Mouse (Mus musculus) cortical plate, adult 2 months (tissue): Measurements from ENCODE around the gene Adpgk.

Experiments
- CTCF ChIP-seq: fragments of 200-500 bp; IDR thresholded peaks from 2 replicates; pipeline ENCODE4 v1.5.1; 2011; ENCODE audit warnings: mild to moderate bottlenecking, control low read depth, low read length; ENCODE audit not compliant: insufficient read depth; ENCODE audit errors: extremely low read depth
- POLR2A ChIP-seq: fragments of 200-500 bp; IDR thresholded peaks from 2 replicates; pipeline ENCODE4 v1.6.1; 2011; ENCODE audit warnings: mild to moderate bottlenecking, low read length, control low read depth; ENCODE audit not compliant: insufficient read depth; ENCODE audit errors: extremely low read depth

- TF ChIP-seq CTCF (no peak), POLR2A (no peak)
These were observed 13.2 kb upstream of the Adpgk start for GRCm38 (mm10) chr9:59278199-59278598.
